Mouse (Mus musculus): ENCODE data around the gene Ube2n. TPM values are rescaled to one million over a fixed set of nuclear protein-coding genes. Genes with fewer than 3 reads are reported as not detected.

The Ube2n gene
- polyA plus RNA-seq (2012; rRNA removed): 227 and 257 TPM in 2 replicates

GRCm38 (mm10) chr10:95514656-95515292, at the start of gene Ube2n:
Ube2n (plus strand) TSS chr10:95515145.

GRCm38 (mm10) chr10:95501463-95502081, 13.4 kb upstream of the Ube2n start, which contains the start of gene Mrpl42:
Mrpl42 (minus strand) TSS chr10:95501940.

GRCm38 (mm10) chr10:95563851-95564845, 49.2 kb downstream of the Ube2n start, which contains the start of gene Nudt4:
Nudt4 (minus strand) TSS chr10:95564146.

Other genes with a start within 250 kb of the Ube2n start
- 8.7 and 9.9 TPM in 2 replicates for gene Cradd, start 191.0 kb upstream of the Ube2n start, polyA plus RNA-seq (2012; rRNA removed)
- 50.8 and 52.2 TPM in 2 replicates for gene Socs2, start 98.0 kb upstream of the Ube2n start, polyA plus RNA-seq (2012; rRNA removed)
- gene Mrpl42, start 13.2 kb upstream of the Ube2n start, polyA plus RNA-seq (2012; rRNA removed): 185 and 204 TPM in 2 replicates
- 56.7 and 62.5 TPM in 2 replicates for gene Nudt4, start 49.0 kb downstream of the Ube2n start, polyA plus RNA-seq (2012; rRNA removed)
- 0.47 TPM in 1 of 2 replicates, not detected in the other for gene Anapc15-ps, start 158.3 kb downstream of the Ube2n start, polyA plus RNA-seq (2012; rRNA removed)

Data from central nervous system, embryonic 14 days (tissue).